Mouse (Mus musculus): ENCODE data around the gene Rtn4r. TPM values are rescaled to one million over a fixed set of nuclear protein-coding genes. Genes with fewer than 3 reads are reported as not detected.
A peak's percentile ranks its signal among the peaks of the same experiment; 100 is the strongest.
"Not testable (repeated sequence)": the region's sequence is repeated elsewhere in the genome, so short reads cannot be mapped to it uniquely, and the experiment has no call there.

Rtn4r gene
- total RNA-seq, 2 experiments from 2014 or later: 73.2 to 82.6 TPM

GRCm38 (mm10) chr16:18175817-18176541 is 48.5 kb downstream of the Rtn4r start:
- intact Hi-C loops (cut with DNase I): no loop called here
- peak in 1 of 2 experiments; percentile 24 for DNase-seq (ENCODE audit: extremely low spot score in 1 of 2, low spot score in 2 of 2)

GRCm38 (mm10) chr16:18176758-18177157 is 49.3 kb downstream of the Rtn4r start:
- peak in 1 of 2 experiments; percentile 21 for DNase-seq (ENCODE audit: extremely low spot score in 1 of 2, low spot score in 2 of 2)
- intact Hi-C loops (cut with DNase I): no loop called here

GRCm38 (mm10) chr16:18179591-18179990 is 52.1 kb downstream of the Rtn4r start:
- intact Hi-C loops (cut with DNase I): no loop called here
- no peak for DNase-seq (ENCODE audit: extremely low spot score in 1 of 2, low spot score in 2 of 2)

GRCm38 (mm10) chr16:18181398-18181797 is 54.0 kb downstream of the Rtn4r start:
- intact Hi-C loops (cut with DNase I): no loop called here

GRCm38 (mm10) chr16:18182766-18183165 is 55.3 kb downstream of the Rtn4r start:
- intact Hi-C loops (cut with DNase I): no loop called here
- DNase-seq (ENCODE audit: extremely low spot score in 1 of 2, low spot score in 2 of 2): no peak

More at GRCm38 (mm10) chr16:18181398-18181797, 54.0 kb downstream of the Rtn4r start:
- DNase-seq (ENCODE audit: extremely low spot score in 1 of 2, low spot score in 2 of 2): no peak

- DNase-seq (ENCODE audit: extremely low spot score in 1 of 2, low spot score in 2 of 2): no peak
- intact Hi-C loops (cut with DNase I): no loop called here
Measured at GRCm38 (mm10) chr16:18185715-18186449, 58.4 kb downstream of the Rtn4r start.

GRCm38 (mm10) chr16:18186798-18187197 is 59.4 kb downstream of the Rtn4r start:
- DNase-seq (ENCODE audit: extremely low spot score in 1 of 2, low spot score in 2 of 2): no peak
- intact Hi-C loops (cut with DNase I): no loop called here

- no peak for DNase-seq (ENCODE audit: extremely low spot score in 1 of 2, low spot score in 2 of 2)
- intact Hi-C loops (cut with DNase I): no loop called here
Measured at GRCm38 (mm10) chr16:18187221-18187620, 59.8 kb downstream of the Rtn4r start.

- peak in 1 of 2 experiments; percentile 17 for DNase-seq (ENCODE audit: extremely low spot score in 1 of 2, low spot score in 2 of 2)
- intact Hi-C loops (cut with DNase I): no loop called here
Measured at GRCm38 (mm10) chr16:18191006-18191405, 63.6 kb downstream of the Rtn4r start.

- intact Hi-C loops (cut with DNase I): no loop called here
- DNase-seq (ENCODE audit: extremely low spot score in 1 of 2, low spot score in 2 of 2): peak in 1 of 2 experiments; percentile 39
Measured at GRCm38 (mm10) chr16:18194208-18194985, 67.0 kb downstream of the Rtn4r start.

- DNase-seq (ENCODE audit: extremely low spot score in 1 of 2, low spot score in 2 of 2): peak; percentile 47 to 73
- intact Hi-C loops (cut with DNase I): no loop called here
Measured at GRCm38 (mm10) chr16:18195068-18195467, 67.6 kb downstream of the Rtn4r start.

- intact Hi-C loops (cut with DNase I): not testable (repeated sequence)
Measured at GRCm38 (mm10) chr16:18195561-18195960, 68.1 kb downstream of the Rtn4r start.

GRCm38 (mm10) chr16:18197881-18198280 is 70.4 kb downstream of the Rtn4r start:
- intact Hi-C loops (cut with DNase I): no loop called here
- DNase-seq (ENCODE audit: extremely low spot score in 1 of 2, low spot score in 2 of 2): no peak

More at GRCm38 (mm10) chr16:18195561-18195960, 68.1 kb downstream of the Rtn4r start:
- not testable (repeated sequence) for DNase-seq (ENCODE audit: extremely low spot score in 1 of 2, low spot score in 2 of 2)

- intact Hi-C loops (cut with DNase I): no loop called here
- no peak for DNase-seq (ENCODE audit: extremely low spot score in 1 of 2, low spot score in 2 of 2)
Measured at GRCm38 (mm10) chr16:18198365-18199098, 71.1 kb downstream of the Rtn4r start.

- intact Hi-C loops (cut with DNase I): no loop called here
- DNase-seq (ENCODE audit: extremely low spot score in 1 of 2, low spot score in 2 of 2): no peak
Measured at GRCm38 (mm10) chr16:18200062-18200461, 72.6 kb downstream of the Rtn4r start.

GRCm38 (mm10) chr16:18201620-18202019 is 74.2 kb downstream of the Rtn4r start:
- DNase-seq (ENCODE audit: extremely low spot score in 1 of 2, low spot score in 2 of 2): no peak
- intact Hi-C loops (cut with DNase I): no loop called here

All from left cerebral cortex, postnatal 10 days (tissue).